Mouse (Mus musculus): ENCODE data around the gene Nr1d1. TPM values are rescaled to one million over a fixed set of nuclear protein-coding genes. Genes with fewer than 3 reads are reported as not detected.

The Nr1d1 gene
- polyA plus RNA-seq, 1 experiment from 2014 or later = 1.7 TPM

GRCm38 (mm10) chr11:98776052-98776764 is 1.1 kb upstream of the Nr1d1 start:
- 61% methylated on average over 12 of the region's 12 CpGs for WGBS
- Histone ChIP-seq H3K27ac (peak overlapping the region; percentile 87), H3K27me3 (no peaks in the 10 kb centered on the region), H3K4me3 (no peak overlapping the region), H3K4me2 (replicated peaks) (peak overlapping the region; percentile 56), H3K4me1 (peaks cover 45% of the 10 kb centered on the region), H3K9me3 (no peaks in the 10 kb centered on the region), H3K9ac (no peak overlapping the region), H3K36me3 (no peaks in the 10 kb centered on the region)
- ATAC-seq (ENCODE audit: insufficient number of reproducible peaks, insufficient read depth, low FRiP score, low TSS enrichment) = no peak

DNA sequence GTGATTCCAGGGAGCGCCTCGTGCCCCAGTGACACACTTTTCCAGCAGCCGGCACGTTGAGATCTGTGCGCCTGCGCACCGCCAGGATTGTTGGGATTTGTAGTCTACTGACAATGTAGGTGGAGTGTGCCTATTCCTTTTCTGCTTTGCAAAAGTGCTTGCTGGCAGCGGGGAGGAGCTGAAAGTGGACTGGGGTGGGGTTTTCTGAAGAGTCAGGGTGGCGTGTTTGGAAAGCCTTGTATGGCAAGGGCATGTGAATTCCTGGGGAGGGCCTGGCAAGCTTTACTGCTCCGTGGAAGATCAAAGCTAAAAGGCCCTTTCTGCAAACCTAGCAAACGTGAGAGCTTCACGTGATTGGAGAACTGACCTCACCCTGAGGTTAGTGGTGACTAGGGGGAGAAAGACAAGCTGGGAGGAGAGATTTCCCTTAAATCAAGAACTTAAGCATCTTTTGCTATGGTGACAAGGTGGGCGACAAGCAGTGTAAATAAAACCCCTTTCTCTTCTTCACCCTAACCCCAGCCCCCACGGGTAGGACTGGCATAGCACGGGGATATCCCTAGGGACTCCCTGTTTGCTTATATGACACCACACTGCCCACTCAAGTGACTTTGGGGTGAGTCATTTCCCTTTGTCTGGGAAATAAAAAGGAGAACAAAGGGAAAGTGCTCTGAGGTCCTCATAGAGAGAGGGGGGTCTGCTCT is 367 bp upstream of the Nr1d1 start:
- Histone ChIP-seq H3K4me1 (peaks cover 45% of the 10 kb centered on the region), H3K27me3 (no peaks in the 10 kb centered on the region), H3K9ac (0 out of 2 replicates have a peak overlapping the region, but pooled peaks have one; percentile 38), H3K36me3 (no peaks in the 10 kb centered on the region), H3K27ac (peak overlapping the region; percentile 87), H3K4me2 (replicated peaks) (peak overlapping the region; percentile 56), H3K4me3 (peak overlapping the region; percentile 31), H3K9me3 (no peaks in the 10 kb centered on the region)
- peak; percentile 69 for ATAC-seq (ENCODE audit: insufficient number of reproducible peaks, insufficient read depth, low FRiP score, low TSS enrichment)
- WGBS = 9% methylated on average over 15 of the region's 15 CpGs

DNA sequence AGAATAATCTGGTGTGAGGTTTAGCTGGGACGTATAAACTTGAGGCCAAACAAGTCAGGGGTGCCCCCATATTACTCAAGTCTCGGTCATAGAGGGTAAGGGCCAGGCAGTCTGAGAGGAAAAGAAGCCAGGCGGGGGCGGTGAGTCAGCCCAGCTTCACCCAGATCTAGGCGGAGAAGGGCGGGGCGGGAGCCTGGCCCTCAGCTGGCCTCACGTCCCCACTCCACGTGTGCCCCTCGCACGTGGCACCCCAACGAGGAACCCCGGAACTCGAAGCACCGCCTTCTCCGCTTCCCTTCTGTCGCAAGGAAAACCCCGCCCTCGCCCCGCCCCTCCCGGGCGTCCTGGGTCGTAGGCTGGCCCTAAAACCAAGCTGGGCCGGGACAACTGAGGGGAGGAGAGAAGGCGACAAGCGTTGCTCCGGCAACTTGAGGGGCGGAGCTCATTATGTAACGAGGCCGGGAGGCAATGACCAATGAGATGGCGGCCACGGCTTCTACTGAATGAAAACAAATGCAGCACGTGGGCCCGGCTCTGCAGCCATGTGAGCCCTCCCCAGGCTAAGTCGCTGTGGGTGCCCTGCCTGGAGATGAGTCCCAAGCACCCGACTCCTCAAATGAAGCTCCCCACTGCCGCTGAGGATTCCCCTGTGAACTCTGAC is 1.4 kb downstream of the Nr1d1 start:
- peak; percentile 72 for ATAC-seq (ENCODE audit: insufficient number of reproducible peaks, insufficient read depth, low FRiP score, low TSS enrichment)
- Histone ChIP-seq H3K9ac (no peak overlapping the region), H3K4me3 (peak overlapping the region; percentile 31), H3K27ac (no peak overlapping the region), H3K27me3 (no peaks in the 10 kb centered on the region), H3K9me3 (no peaks in the 10 kb centered on the region), H3K4me2 (replicated peaks) (peak overlapping the region; percentile 56), H3K4me1 (peaks cover 45% of the 10 kb centered on the region), H3K36me3 (peaks cover 14% of the 10 kb centered on the region; the same call in 1 of the 2 replicates)
- 2% methylated on average over 35 of the region's 37 CpGs for WGBS

GRCm38 (mm10) chr11:98772667-98773171 is 2.4 kb downstream of the Nr1d1 start:
- WGBS = 72% methylated on average over 8 of the region's 8 CpGs
- Histone ChIP-seq H3K4me2 (replicated peaks) (no peak overlapping the region), H3K27ac (no peak overlapping the region), H3K4me1 (peaks cover 53% of the 10 kb centered on the region), H3K9me3 (no peaks in the 10 kb centered on the region), H3K36me3 (peaks cover 21% of the 10 kb centered on the region; the same call in 1 of the 2 replicates), H3K27me3 (no peaks in the 10 kb centered on the region), H3K9ac (no peak overlapping the region), H3K4me3 (no peak overlapping the region)
- ATAC-seq (ENCODE audit: insufficient number of reproducible peaks, insufficient read depth, low FRiP score, low TSS enrichment) = no peak

- Histone ChIP-seq H3K9me3 (no peaks in the 10 kb centered on the region), H3K4me2 (replicated peaks) (no peak overlapping the region), H3K4me1 (peaks cover 54% of the 10 kb centered on the region), H3K9ac (no peak overlapping the region), H3K4me3 (no peak overlapping the region), H3K27ac (no peak overlapping the region), H3K36me3 (peaks cover 21% of the 10 kb centered on the region; the same call in 1 of the 2 replicates), H3K27me3 (no peaks in the 10 kb centered on the region)
- WGBS = 93% methylated on average over 11 of the region's 11 CpGs
- no peak for ATAC-seq (ENCODE audit: insufficient number of reproducible peaks, insufficient read depth, low FRiP score, low TSS enrichment)
Observed at GRCm38 (mm10) chr11:98771844-98772525, 3.1 kb downstream of the Nr1d1 start.

DNA sequence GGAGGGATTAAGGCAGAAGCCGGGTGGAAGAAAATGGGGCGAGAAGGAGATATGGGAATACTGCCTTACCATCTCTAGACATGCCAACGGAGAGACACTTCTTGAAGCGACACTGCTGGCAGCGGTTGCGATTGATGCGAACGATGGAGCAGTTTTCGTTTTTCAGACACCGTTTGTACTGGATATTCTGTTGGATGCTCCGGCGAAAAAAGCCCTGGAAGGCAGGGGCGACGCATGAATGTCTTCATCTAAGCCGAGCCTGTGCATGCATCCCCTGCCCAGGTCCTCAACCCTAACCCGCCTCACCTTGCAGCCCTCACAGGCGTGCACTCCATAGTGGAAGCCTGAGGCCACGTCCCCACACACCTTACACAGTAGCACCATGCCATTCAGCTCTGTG is 4.0 kb downstream of the Nr1d1 start:
- Histone ChIP-seq H3K27me3 (no peaks in the 10 kb centered on the region), H3K9ac (no peak overlapping the region), H3K4me3 (no peak overlapping the region), H3K27ac (no peak overlapping the region), H3K4me1 (peaks cover 54% of the 10 kb centered on the region), H3K36me3 (peaks cover 21% of the 10 kb centered on the region; the same call in 1 of the 2 replicates), H3K9me3 (no peaks in the 10 kb centered on the region), H3K4me2 (replicated peaks) (no peak overlapping the region)
- no peak for ATAC-seq (ENCODE audit: insufficient number of reproducible peaks, insufficient read depth, low FRiP score, low TSS enrichment)
- WGBS = 94% methylated on average over 18 of the region's 18 CpGs

DNA sequence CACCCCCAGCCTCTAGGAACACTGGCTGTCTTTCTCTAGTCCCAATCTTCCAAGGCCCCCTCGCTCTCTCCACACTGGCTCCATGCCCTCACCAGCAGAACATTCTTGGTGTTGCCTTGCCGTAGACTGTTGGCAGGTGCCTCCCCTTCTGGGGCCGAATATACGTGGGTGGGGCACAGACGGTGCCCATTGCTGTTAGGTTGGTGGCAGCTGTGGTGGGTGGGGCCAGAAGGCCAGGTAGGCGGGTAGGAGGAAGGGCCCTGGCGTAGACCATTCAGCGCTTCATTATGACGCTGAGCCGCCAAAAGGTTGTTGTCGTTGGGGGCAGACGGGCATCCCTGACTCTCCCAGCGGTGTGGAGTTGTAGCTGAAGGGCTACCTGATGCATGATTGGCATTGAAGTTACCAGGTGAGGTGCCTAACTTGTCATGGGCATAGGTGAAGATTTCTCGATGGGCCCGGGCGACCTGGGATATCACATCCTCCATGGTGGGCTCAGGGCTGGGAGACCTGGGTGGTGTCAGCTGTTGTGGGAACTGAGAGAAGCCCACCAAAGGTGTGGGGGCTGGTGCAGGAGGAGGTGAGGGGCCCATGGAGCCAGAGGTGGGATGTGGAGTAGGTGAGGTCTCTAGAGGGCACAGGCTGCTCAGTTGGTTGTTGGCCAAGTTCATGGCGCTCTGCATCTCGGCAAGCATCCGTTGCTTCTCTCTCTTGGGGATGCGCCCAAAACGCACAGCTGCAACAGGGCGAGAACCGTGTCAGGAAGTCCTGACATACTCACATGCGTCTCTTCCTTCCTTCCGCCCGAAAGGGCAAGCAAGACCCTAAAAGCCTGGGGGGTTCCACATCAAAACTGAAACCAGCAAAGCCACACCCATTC is 4.8 kb downstream of the Nr1d1 start:
- H3K9me3 ChIP-seq = no peaks in the 10 kb centered on the region
- H3K4me2 ChIP-seq (replicated peaks) = no peak overlapping the region
- H3K4me3 ChIP-seq = no peak overlapping the region
- no peak overlapping the region for H3K27ac ChIP-seq
- whole genome bisulfite sequencing = 93% methylated on average over 26 of the region's 26 CpGs
- H3K4me1 ChIP-seq = peaks cover 54% of the 10 kb centered on the region
- no peak overlapping the region for H3K9ac ChIP-seq
- H3K36me3 ChIP-seq = peaks cover 21% of the 10 kb centered on the region; the same call in 1 of the 2 replicates
- ATAC-seq (ENCODE audit: insufficient number of reproducible peaks, insufficient read depth, low FRiP score, low TSS enrichment) = no peak
- H3K27me3 ChIP-seq = no peaks in the 10 kb centered on the region

DNA sequence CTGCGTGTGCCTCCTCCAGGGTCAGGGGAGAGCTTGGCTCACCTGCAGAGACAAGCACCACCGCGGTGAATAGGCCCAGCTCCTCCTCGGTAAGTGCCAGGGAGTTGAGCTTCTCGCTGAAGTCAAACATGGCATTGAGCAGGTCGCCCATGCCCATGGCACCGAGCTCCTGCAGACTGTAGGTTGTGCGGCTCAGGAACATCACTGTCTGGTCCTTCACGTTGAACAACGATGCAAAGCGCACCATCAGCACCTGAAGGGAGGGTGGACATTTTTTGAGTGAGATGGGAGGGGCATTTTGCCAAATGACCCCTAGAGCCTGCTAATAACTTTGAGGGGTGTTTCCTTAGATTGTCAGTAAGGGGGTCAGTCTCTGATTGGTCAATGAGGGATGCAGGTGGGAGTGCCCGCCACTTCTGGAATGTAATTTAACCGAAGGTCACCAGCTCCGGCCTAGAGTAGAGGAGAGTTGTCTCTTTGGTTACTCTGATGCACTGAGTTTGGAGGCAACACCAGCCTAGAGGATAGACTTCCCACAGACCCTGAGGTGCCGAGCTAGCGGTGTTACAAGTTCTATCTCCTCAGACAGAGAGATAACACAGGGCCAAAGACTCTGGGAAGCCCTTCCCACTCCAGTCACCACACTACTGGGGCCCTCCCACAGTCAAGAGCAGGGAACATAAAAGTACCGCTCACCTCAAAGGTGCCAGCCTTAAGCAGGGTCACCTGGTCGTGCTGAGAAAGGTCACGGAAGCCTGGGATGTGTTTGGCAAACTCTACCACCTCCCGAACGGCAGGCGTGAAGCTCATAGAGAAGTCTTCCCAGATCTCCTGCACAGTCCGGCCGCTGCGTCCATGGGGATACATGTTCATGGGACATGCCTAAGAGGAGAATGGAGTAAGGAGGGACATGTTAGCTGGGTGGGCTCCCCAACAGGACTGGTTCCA is 5.9 kb downstream of the Nr1d1 start:
- Histone ChIP-seq H3K9ac (no peak overlapping the region), H3K27ac (no peak overlapping the region), H3K36me3 (peaks cover 26% of the 10 kb centered on the region), H3K27me3 (no peaks in the 10 kb centered on the region), H3K4me3 (no peak overlapping the region), H3K9me3 (no peaks in the 10 kb centered on the region), H3K4me2 (replicated peaks) (no peak overlapping the region), H3K4me1 (peaks cover 46% of the 10 kb centered on the region)
- 89% methylated on average over 25 of the region's 25 CpGs for WGBS
- no peak for ATAC-seq (ENCODE audit: insufficient number of reproducible peaks, insufficient read depth, low FRiP score, low TSS enrichment)

GRCm38 (mm10) chr11:98768127-98769006 is 6.8 kb downstream of the Nr1d1 start:
- 28% methylated on average over 39 of the region's 39 CpGs for WGBS
- Histone ChIP-seq H3K4me3 (peak overlapping the region; percentile 16), H3K4me2 (replicated peaks) (peak overlapping the region; percentile 40), H3K9ac (peak overlapping the region; percentile 32), H3K9me3 (no peaks in the 10 kb centered on the region), H3K27me3 (no peaks in the 10 kb centered on the region), H3K27ac (peak overlapping the region; percentile 75; the same call in 1 of the 2 replicates), H3K36me3 (peaks cover 36% of the 10 kb centered on the region), H3K4me1 (peaks cover 39% of the 10 kb centered on the region)
- no peak for ATAC-seq (ENCODE audit: insufficient number of reproducible peaks, insufficient read depth, low FRiP score, low TSS enrichment)

All from embryonic facial prominence, embryonic 12.5 days (tissue).